ENCODE assay signal across 8 mouse cellular contexts in the genomic region with DNA sequence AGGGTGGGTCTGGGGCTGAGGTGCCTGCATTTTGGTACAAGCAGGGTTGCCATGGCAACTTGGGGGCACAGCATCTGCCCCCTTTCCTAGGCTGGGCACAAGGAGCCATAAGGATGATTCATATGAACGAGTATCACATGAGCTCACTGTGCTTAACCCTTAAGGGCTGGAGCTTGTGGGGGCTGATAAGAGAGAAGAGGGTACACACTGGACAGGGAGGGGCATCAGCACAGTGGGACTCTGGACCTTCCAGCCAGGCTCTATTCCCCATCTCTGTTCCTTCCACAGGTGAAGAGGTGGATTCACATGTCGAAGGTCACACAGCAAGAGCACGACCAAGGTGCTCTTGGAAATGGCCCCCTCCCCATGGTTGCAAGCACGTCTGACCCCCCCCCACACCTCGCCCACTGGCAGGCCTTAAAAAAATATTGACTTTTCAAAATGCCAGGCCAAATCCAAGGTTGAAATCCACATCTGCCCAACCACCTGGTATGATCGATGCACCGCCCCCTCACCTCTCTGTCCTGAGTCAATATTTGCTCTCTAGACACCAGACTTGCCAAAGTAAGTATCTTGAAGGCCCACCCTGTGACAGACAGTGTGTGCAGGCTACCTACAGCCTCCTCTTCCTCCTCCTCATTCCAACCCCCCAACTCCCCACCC. TPM values are rescaled to one million over a fixed set of nuclear protein-coding genes. Genes with fewer than 3 reads are reported as not detected.
A peak's percentile ranks its signal among the peaks of the same experiment; 100 is the strongest.
DNase-seq lines count a peak whose midpoint lies in the region; ATAC-seq and TF ChIP-seq lines count a peak whose summit lies in the region.

No protein-coding gene starts in this region.

- no peak for TF ChIP-seq CTCF in E14TG2a.4 (conservative IDR thresholded peaks at IDR 0.05; ENCODE audit: low read length)

- no peak for DNase-seq in heart, embryonic 10.5 days (ENCODE audit: low spot score)
- DNase-seq in heart, adult 18-20 months, result no peak
- DNase-seq in urinary bladder, postnatal 4 days (ENCODE audit: low spot score in 2 of 2), result no peak
- no peak for DNase-seq in MN1 (ENCODE audit: low spot score)
- no peak for DNase-seq in embryo, embryonic 10.5 days (ENCODE audit: low spot score)

- 0 out of 2 replicates have a peak, but pooled peaks have one; percentile 14 for ATAC-seq in forebrain, embryonic 15.5 days (replicated peaks)
- ATAC-seq in liver, embryonic 15.5 days (ENCODE audit: insufficient read depth), result peak; percentile 55

- 52% methylated on average over 7 of the region's 7 CpGs for WGBS in heart, embryonic 10.5 days
- WGBS in forebrain, embryonic 15.5 days, result 65% methylated on average over 7 of the region's 7 CpGs
- WGBS in liver, embryonic 15.5 days (ENCODE audit: insufficient replicate concordance), result 42% methylated on average over 7 of the region's 7 CpGs

- H3K4me3 ChIP-seq in heart, embryonic 10.5 days, result peak overlapping the region; percentile 70
- peak overlapping the region; percentile 76 for H3K4me3 ChIP-seq in E14TG2a.4 (replicated peaks; ENCODE audit: low read length)
- peak overlapping the region; percentile 55 for H3K4me3 ChIP-seq in forebrain, embryonic 15.5 days
- H3K4me3 ChIP-seq in liver, embryonic 15.5 days (replicated peaks), result peak overlapping the region; percentile 56

- H3K27me3 ChIP-seq in heart, embryonic 10.5 days (ENCODE audit: insufficient read depth, poor library complexity, severe bottlenecking), result peaks cover 12% of the 10 kb centered on the region; the same call in 1 of the 2 replicates
- peaks cover 42% of the 10 kb centered on the region for H3K27me3 ChIP-seq in E14TG2a.4 (ENCODE audit: insufficient read depth, low read length)
- H3K27me3 ChIP-seq in forebrain, embryonic 15.5 days, result no peaks in the 10 kb centered on the region
- H3K27me3 ChIP-seq in liver, embryonic 15.5 days, result peaks cover 28% of the 10 kb centered on the region

- peaks cover 18% of the 10 kb centered on the region; the same call in 1 of the 2 replicates for H3K36me3 ChIP-seq in heart, embryonic 10.5 days
- no peaks in the 10 kb centered on the region for H3K36me3 ChIP-seq in E14TG2a.4 (ENCODE audit: insufficient read depth, low read length)
- no peaks in the 10 kb centered on the region for H3K36me3 ChIP-seq in forebrain, embryonic 15.5 days
- no peaks in the 10 kb centered on the region for H3K36me3 ChIP-seq in liver, embryonic 15.5 days (replicated peaks)

- H3K4me2 ChIP-seq in forebrain, embryonic 15.5 days (replicated peaks), result peak overlapping the region; percentile 99
- peak overlapping the region; percentile 74 for H3K4me2 ChIP-seq in liver, embryonic 15.5 days

- H3K9ac ChIP-seq in forebrain, embryonic 15.5 days (replicated peaks), result peak overlapping the region; percentile 61
- peak overlapping the region; percentile 49; the same call in 1 of the 2 replicates for H3K9ac ChIP-seq in liver, embryonic 15.5 days

- 0 out of 2 replicates have a peak, but pooled peaks cover 5% of the 10 kb centered on the region for H3K9me3 ChIP-seq in heart, embryonic 10.5 days
- no peaks in the 10 kb centered on the region for H3K9me3 ChIP-seq in E14TG2a.4 (ENCODE audit: low read length)
- H3K9me3 ChIP-seq in forebrain, embryonic 15.5 days, result no peaks in the 10 kb centered on the region
- no peaks in the 10 kb centered on the region for H3K9me3 ChIP-seq in liver, embryonic 15.5 days (replicated peaks)

- H3K27ac ChIP-seq in heart, embryonic 10.5 days, result peak overlapping the region; percentile 92
- H3K27ac ChIP-seq in forebrain, embryonic 15.5 days (replicated peaks), result peak overlapping the region; percentile 60; the same call in 1 of the 2 replicates
- peak overlapping the region; percentile 72 for H3K27ac ChIP-seq in liver, embryonic 15.5 days (replicated peaks)

- peaks cover 68% of the 10 kb centered on the region for H3K4me1 ChIP-seq in heart, embryonic 10.5 days
- peaks cover 29% of the 10 kb centered on the region for H3K4me1 ChIP-seq in E14TG2a.4 (replicated peaks; ENCODE audit: low read depth, low read length)
- peaks cover 28% of the 10 kb centered on the region for H3K4me1 ChIP-seq in forebrain, embryonic 15.5 days
- peaks cover 42% of the 10 kb centered on the region for H3K4me1 ChIP-seq in liver, embryonic 15.5 days (replicated peaks)

RNA-seq across cellular contexts. Expression of gene Crybb3, which starts 57.8 kb away (rescaled TPM):
- polyA plus RNA-seq in heart, embryonic 10.5 days (2016; fragmentation: Nextera tagmentation; extraction: Ambion mirVana), result 0.71 and 0.87 TPM in 2 replicates
- under 1 TPM; 0.23 to 0.55 TPM for total RNA-seq in heart, adult 18-20 months (2021)
- 0.73 and 0.80 TPM in 2 replicates for polyA plus RNA-seq in forebrain, embryonic 15.5 days (2015; fragmentation: Nextera tagmentation; extraction: Ambion mirVana)
- polyA plus RNA-seq in liver, embryonic 15.5 days (2015; fragmentation: Nextera tagmentation; extraction: Ambion mirVana), result 0.18 TPM in 1 of 2 replicates, not detected in the other
